Mouse (Mus musculus) small intestine, adult 10 weeks (tissue): ENCODE data around the gene Tie1. TPM values are rescaled to one million over a fixed set of nuclear protein-coding genes. Genes with fewer than 3 reads are reported as not detected.

Source experiments
- polyA plus RNA-seq: library from polyadenylated mRNA; stranded (reverse); fragments of 350-450 nt; fragmentation: Illumina TruSeq; extraction: RNeasy Lipid Tissue Mini Kit (QIAGEN cat#74804); gene quantifications from one replicate; pipeline ENCODE4 v1.2.3, GENCODE M21; 2014; ENCODE audit warnings: low replicate concordance

The Tie1 gene
- 0.33 TPM for polyA plus RNA-seq

GRCm38 (mm10) chr4:118489717-118490132, at the start of gene Tie1:
Tie1 (minus strand) TSS chr4:118490061.

DNA sequence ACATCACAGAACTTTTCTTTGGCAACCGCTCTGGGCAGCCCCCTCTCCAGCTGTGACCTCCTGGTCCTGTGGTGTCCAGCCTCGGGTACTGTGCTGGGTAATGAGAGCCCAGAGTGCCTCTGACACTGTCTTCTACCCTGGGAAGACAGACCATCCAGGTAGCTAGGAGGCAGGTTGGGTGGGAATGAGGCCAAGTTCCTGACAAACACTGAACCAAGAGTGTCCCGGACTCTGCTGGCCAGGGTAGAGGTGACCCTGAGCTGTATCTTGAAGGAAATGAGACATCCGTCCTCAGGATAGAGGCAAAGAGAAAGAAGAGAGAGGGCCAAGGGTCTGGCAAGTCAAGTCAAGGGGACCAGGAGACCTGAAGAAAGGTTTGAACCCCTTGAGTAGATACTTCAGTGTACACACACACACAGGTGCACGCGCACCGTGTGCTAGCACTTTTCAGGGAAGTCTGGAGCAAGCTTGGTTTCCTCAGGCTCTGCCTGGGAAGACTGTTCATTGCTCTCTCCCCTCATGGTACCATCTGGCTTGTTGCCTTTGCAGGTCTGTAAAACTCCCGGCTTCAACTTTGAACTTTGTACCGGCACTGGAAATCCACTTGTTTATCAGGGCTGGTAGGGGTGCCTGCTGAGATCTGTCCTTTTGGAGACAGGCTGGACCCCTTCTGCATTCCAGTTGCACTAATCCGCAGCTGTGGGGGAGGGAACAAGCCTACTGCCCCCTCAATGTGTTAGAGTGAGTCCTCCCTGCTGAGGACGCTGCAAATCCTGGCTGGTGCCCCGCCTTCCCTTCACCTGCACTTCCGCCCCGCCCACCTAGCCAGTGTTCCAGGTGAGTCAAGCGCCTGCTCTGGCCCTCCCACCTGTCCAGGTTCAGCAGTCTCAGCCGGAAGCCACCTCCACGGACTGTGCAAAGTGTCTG, 36.8 kb upstream of the Tie1 start, which contains the start of gene 2610528J11Rik:
2610528J11Rik (plus strand) TSS at position 592 of the 927 bp plus-strand sequence.

GRCm38 (mm10) chr4:118457345-118457975, 32.4 kb downstream of the Tie1 start, which contains the start of gene Mpl:
Mpl (minus strand) TSS chr4:118457513.

GRCm38 (mm10) chr4:118436820-118437603, 52.8 kb downstream of the Tie1 start, which contains the start of gene Cdc20:
Cdc20 (minus strand) TSS chr4:118437352.

DNA sequence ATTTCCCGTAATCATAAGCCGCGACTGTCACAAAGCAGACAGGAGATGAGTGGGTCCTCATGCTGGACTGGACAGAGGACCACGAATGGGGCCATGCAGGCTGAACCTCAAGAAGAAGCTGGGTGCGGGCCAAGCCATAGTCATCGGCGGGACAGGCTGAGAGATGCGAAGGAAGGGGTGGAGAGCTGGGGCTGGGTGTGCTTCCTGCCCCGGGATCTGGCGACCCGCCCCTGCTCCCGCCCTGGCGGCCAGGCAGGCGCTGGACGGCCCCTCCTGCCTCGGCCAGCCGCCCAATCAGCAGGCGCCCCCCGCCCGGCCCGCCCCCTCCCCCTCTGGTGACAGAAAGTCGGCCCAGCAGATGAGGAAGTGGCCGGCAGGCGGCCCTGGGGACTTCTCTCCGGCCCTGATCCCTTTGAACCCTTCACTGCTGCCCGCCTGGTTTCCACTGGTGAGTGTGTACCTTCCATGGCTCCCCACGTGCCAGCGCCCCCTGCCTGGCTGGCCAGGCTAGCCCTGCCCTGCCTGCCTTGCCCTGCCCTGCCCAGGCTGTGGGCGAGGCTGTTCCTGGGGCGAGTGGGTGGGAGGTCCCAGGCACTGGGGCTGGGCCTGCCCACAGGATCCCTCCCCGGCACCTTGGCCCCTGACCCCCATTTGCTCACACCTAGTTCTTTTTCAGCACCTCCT, 62.0 kb downstream of the Tie1 start, which contains the start of gene Elovl1:
Elovl1 (plus strand) TSS at position 326 of the 684 bp plus-strand sequence.

Other genes with a start within 250 kb of the Tie1 start
- 4.3 TPM for gene Ptprf, start 198.7 kb downstream of the Tie1 start, polyA plus RNA-seq
- gene Szt2, start 80.8 kb downstream of the Tie1 start, polyA plus RNA-seq = 0.22 TPM
- gene Med8, start 80.7 kb downstream of the Tie1 start, polyA plus RNA-seq = 40.3 TPM
- 22.9 TPM for gene Elovl1, start 62.0 kb downstream of the Tie1 start, polyA plus RNA-seq
- gene Cdc20, start 52.7 kb downstream of the Tie1 start, polyA plus RNA-seq = 0.82 TPM
- gene Mpl, start 32.5 kb downstream of the Tie1 start, polyA plus RNA-seq = not detected
- 12.7 TPM for gene 2610528J11Rik, start 36.9 kb upstream of the Tie1 start, polyA plus RNA-seq
- 3.4 TPM for gene Tmem125, start 54.0 kb upstream of the Tie1 start, polyA plus RNA-seq
- gene Cfap57, start 130.7 kb upstream of the Tie1 start, polyA plus RNA-seq = not detected
- gene Ebna1bp2, start 130.7 kb upstream of the Tie1 start, polyA plus RNA-seq = 9.5 TPM
- gene Olfr62, start 168.9 kb upstream of the Tie1 start, polyA plus RNA-seq = not detected
- not detected for gene Olfr1342, start 202.7 kb upstream of the Tie1 start, polyA plus RNA-seq
- gene Olfr1341, start 213.5 kb upstream of the Tie1 start, polyA plus RNA-seq = not detected
- gene Olfr1340, start 230.1 kb upstream of the Tie1 start, polyA plus RNA-seq = not detected
- not detected for gene Olfr1339, start 242.1 kb upstream of the Tie1 start, polyA plus RNA-seq